Mouse (Mus musculus): ENCODE results near the gene Unc13a. TPM values are rescaled to one million over a fixed set of nuclear protein-coding genes. Genes with fewer than 3 reads are reported as not detected.

Unc13a gene
- polyA plus RNA-seq, 1 experiment: 0.54 TPM

GRCm38 (mm10) chr8:71579476-71579875 is 92.1 kb downstream of the Unc13a start:
- no peak for DNase-seq (ENCODE audit: low read depth in 1 of 2, low spot score in 2 of 2)
- Histone ChIP-seq H3K4me1 (ENCODE audit: control insufficient read depth, insufficient read depth, insufficient read length) (no peaks in the 10 kb centered on the region), H3K4me3 (ENCODE audit: extremely low read depth, insufficient read depth, insufficient read length) (no peak overlapping the region), H3K27me3 (ENCODE audit: control insufficient read depth, insufficient read depth, low read length) (no peaks in the 10 kb centered on the region), H3K36me3 (ENCODE audit: control insufficient read depth, insufficient read depth, low read length) (no peaks in the 10 kb centered on the region), H3K27ac (ENCODE audit: insufficient read depth, low read length) (no peak overlapping the region)
- WGBS: 94% methylated on average over 14 of the region's 14 CpGs
- no peak for TF ChIP-seq CTCF (IDR thresholded peaks at IDR 0.05; ENCODE audit: extremely low read depth, insufficient read depth, insufficient read length, insufficient replicate concordance)
- no peak for TF ChIP-seq POLR2A (IDR thresholded peaks at IDR 0.05; ENCODE audit: low read depth, low read length)

DNA sequence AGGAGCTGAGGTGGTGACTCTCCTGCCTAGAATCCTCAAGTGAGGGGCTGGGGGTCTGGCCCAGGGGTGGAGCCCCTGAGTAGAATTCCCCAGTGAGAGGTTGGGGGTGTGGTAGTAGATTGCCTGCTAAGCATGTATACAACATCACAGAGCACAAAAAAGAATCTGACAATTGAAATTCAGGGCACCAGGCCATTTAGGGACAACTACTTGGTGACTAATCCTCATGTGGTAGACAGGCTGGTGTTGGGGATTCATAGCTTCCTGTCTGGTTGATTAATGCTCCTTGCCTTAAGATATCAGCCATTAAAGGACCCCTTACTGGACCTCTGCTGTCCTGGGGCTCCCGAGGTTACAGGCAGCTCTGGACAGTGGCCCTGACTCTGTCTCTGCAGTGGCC is 92.5 kb downstream of the Unc13a start:
- Histone ChIP-seq H3K4me1 (ENCODE audit: control insufficient read depth, insufficient read depth, insufficient read length) (no peaks in the 10 kb centered on the region), H3K27me3 (ENCODE audit: control insufficient read depth, insufficient read depth, low read length) (no peaks in the 10 kb centered on the region), H3K4me3 (ENCODE audit: extremely low read depth, insufficient read depth, insufficient read length) (no peak overlapping the region), H3K36me3 (ENCODE audit: control insufficient read depth, insufficient read depth, low read length) (no peaks in the 10 kb centered on the region), H3K27ac (ENCODE audit: insufficient read depth, low read length) (no peak overlapping the region)
- 75% methylated on average over 1 of the region's 1 CpGs for WGBS
- TF ChIP-seq POLR2A (IDR thresholded peaks at IDR 0.05; ENCODE audit: low read depth, low read length) (no peak), CTCF (IDR thresholded peaks at IDR 0.05; ENCODE audit: extremely low read depth, insufficient read depth, insufficient read length, insufficient replicate concordance) (no peak)
- DNase-seq (ENCODE audit: low read depth in 1 of 2, low spot score in 2 of 2): no peak

DNA sequence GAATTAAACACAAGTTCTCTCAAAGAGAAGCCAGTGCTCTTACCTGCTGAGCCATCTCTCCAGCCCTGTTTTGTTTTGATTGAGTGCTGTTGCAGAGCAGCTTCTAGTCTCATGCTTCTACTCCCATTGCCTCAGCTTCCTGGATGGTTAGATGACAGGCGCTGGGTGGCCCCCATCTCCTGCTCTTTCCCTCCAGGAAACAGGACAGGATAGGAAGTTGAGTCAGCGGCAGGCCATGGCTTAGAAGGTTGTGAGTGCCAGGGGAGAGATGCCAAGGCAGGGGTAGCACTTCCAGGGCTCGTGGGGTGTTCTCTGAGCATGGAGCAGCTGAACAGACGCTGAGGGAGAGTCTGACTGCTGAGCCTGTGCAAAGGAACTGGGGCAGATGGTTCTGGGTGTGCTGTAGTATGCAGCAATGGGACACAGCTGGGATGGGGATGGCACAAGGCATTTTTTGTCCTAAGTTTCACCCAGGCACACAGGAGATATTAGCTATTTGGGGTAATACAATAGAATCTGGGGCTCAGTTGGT is 93.6 kb downstream of the Unc13a start:
- H3K4me3 ChIP-seq (ENCODE audit: extremely low read depth, insufficient read depth, insufficient read length): no peak overlapping the region
- TF ChIP-seq POLR2A (IDR thresholded peaks at IDR 0.05; ENCODE audit: low read depth, low read length) (no peak), CTCF (IDR thresholded peaks at IDR 0.05; ENCODE audit: extremely low read depth, insufficient read depth, insufficient read length, insufficient replicate concordance) (no peak)
- H3K4me1 ChIP-seq (ENCODE audit: control insufficient read depth, insufficient read depth, insufficient read length): no peaks in the 10 kb centered on the region
- no peaks in the 10 kb centered on the region for H3K36me3 ChIP-seq (ENCODE audit: control insufficient read depth, insufficient read depth, low read length)
- no peaks in the 10 kb centered on the region for H3K27me3 ChIP-seq (ENCODE audit: control insufficient read depth, insufficient read depth, low read length)
- DNase-seq (ENCODE audit: low read depth in 1 of 2, low spot score in 2 of 2): no peak
- no peak overlapping the region for H3K27ac ChIP-seq (ENCODE audit: insufficient read depth, low read length)
- WGBS: 67% methylated on average over 4 of the region's 4 CpGs

DNA sequence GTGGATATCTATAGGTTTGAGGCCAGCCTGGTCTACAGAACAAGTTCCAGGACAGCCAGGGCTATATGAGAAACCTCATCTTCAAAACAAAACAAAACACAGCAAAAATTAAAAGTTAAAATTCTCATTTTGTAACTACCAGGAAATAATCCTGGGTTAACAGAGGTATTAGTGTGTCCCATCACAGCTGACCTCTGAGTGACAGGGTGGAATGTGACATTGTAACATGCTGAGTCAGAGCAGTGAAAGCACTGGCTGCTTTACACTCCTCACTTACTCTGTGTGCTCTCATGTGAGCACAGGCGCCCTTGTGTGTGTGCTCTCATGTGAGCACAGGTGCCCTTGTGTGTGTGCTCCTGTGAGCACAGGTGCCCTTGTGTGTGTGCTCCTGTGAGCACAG is 96.5 kb downstream of the Unc13a start:
- no peaks in the 10 kb centered on the region for H3K36me3 ChIP-seq (ENCODE audit: control insufficient read depth, insufficient read depth, low read length)
- H3K27ac ChIP-seq (ENCODE audit: insufficient read depth, low read length): no peak overlapping the region
- no peaks in the 10 kb centered on the region for H3K27me3 ChIP-seq (ENCODE audit: control insufficient read depth, insufficient read depth, low read length)
- WGBS: 86% methylated on average over 1 of the region's 1 CpGs
- DNase-seq (ENCODE audit: low read depth in 1 of 2, low spot score in 2 of 2): no peak
- H3K4me3 ChIP-seq (ENCODE audit: extremely low read depth, insufficient read depth, insufficient read length): no peak overlapping the region
- no peaks in the 10 kb centered on the region; the same call in 1 of the 2 replicates for H3K4me1 ChIP-seq (ENCODE audit: control insufficient read depth, insufficient read depth, insufficient read length)
- TF ChIP-seq CTCF (IDR thresholded peaks at IDR 0.05; ENCODE audit: extremely low read depth, insufficient read depth, insufficient read length, insufficient replicate concordance) (no peak), POLR2A (IDR thresholded peaks at IDR 0.05; ENCODE audit: low read depth, low read length) (no peak)

GRCm38 (mm10) chr8:71574426-71574825 is 97.1 kb downstream of the Unc13a start:
- Histone ChIP-seq H3K4me1 (ENCODE audit: control insufficient read depth, insufficient read depth, insufficient read length) (peaks cover 2% of the 10 kb centered on the region; the same call in 1 of the 2 replicates), H3K4me3 (ENCODE audit: extremely low read depth, insufficient read depth, insufficient read length) (no peak overlapping the region), H3K27me3 (ENCODE audit: control insufficient read depth, insufficient read depth, low read length) (no peaks in the 10 kb centered on the region), H3K36me3 (ENCODE audit: control insufficient read depth, insufficient read depth, low read length) (no peaks in the 10 kb centered on the region), H3K27ac (ENCODE audit: insufficient read depth, low read length) (no peak overlapping the region)
- no peak for TF ChIP-seq POLR2A (IDR thresholded peaks at IDR 0.05; ENCODE audit: low read depth, low read length)
- no peak for TF ChIP-seq CTCF (IDR thresholded peaks at IDR 0.05; ENCODE audit: extremely low read depth, insufficient read depth, insufficient read length, insufficient replicate concordance)
- WGBS: 84% methylated on average over 7 of the region's 7 CpGs
- no peak for DNase-seq (ENCODE audit: low read depth in 1 of 2, low spot score in 2 of 2)

Other genes with a start within 250 kb of the Unc13a start
- 55.1 and 75.0 TPM in 2 replicates for gene Abhd8, start 208.1 kb downstream of the Unc13a start, polyA plus RNA-seq (2012; rRNA removed)
- 46.4 and 69.8 TPM in 2 replicates for gene Mrpl34, start 206.8 kb downstream of the Unc13a start, polyA plus RNA-seq (2012; rRNA removed)
- gene Dda1, start 202.6 kb downstream of the Unc13a start, polyA plus RNA-seq (2012; rRNA removed): 67.8 and 83.4 TPM in 2 replicates
- 15.1 and 20.2 TPM in 2 replicates for gene Ano8, start 185.8 kb downstream of the Unc13a start, polyA plus RNA-seq (2012; rRNA removed)
- gene Gtpbp3, start 183.7 kb downstream of the Unc13a start, polyA plus RNA-seq (2012; rRNA removed): 26.3 and 33.3 TPM in 2 replicates
- gene Plvap, start 160.0 kb downstream of the Unc13a start, polyA plus RNA-seq (2012; rRNA removed): 383 and 496 TPM in 2 replicates
- gene Ccdc194, start 146.0 kb downstream of the Unc13a start, polyA plus RNA-seq (2012; rRNA removed): 0.08 and 0.11 TPM in 2 replicates
- 371 and 457 TPM in 2 replicates for gene Bst2, start 134.3 kb downstream of the Unc13a start, polyA plus RNA-seq (2012; rRNA removed)
- 89.9 and 119 TPM in 2 replicates for gene Mvb12a, start 128.8 kb downstream of the Unc13a start, polyA plus RNA-seq (2012; rRNA removed)
- 8.5 and 8.9 TPM in 2 replicates for gene Tmem221, start 112.9 kb downstream of the Unc13a start, polyA plus RNA-seq (2012; rRNA removed)
- not detected in 2 replicates for gene Nxnl1, start 105.2 kb downstream of the Unc13a start, polyA plus RNA-seq (2012; rRNA removed)
- gene Slc27a1, start 102.9 kb downstream of the Unc13a start, polyA plus RNA-seq (2012; rRNA removed): 38.2 and 47.0 TPM in 2 replicates
- gene Pgls, start 79.6 kb downstream of the Unc13a start, polyA plus RNA-seq (2012; rRNA removed): 171 and 224 TPM in 2 replicates
- 115 and 173 TPM in 2 replicates for gene Fam129c, start 74.1 kb downstream of the Unc13a start, polyA plus RNA-seq (2012; rRNA removed)
- 159 and 216 TPM in 2 replicates for gene Colgalt1, start 60.8 kb downstream of the Unc13a start, polyA plus RNA-seq (2012; rRNA removed)
- gene Jak3, start 4.5 kb upstream of the Unc13a start, polyA plus RNA-seq (2012; rRNA removed): 62.6 and 81.5 TPM in 2 replicates
- gene Insl3, start 17.5 kb upstream of the Unc13a start, polyA plus RNA-seq (2012; rRNA removed): 52.4 and 70.9 TPM in 2 replicates
- gene B3gnt3, start 30.0 kb upstream of the Unc13a start, polyA plus RNA-seq (2012; rRNA removed): 5.2 and 5.6 TPM in 2 replicates
- gene Fcho1, start 54.0 kb upstream of the Unc13a start, polyA plus RNA-seq (2012; rRNA removed): 247 and 301 TPM in 2 replicates
- 0.31 and 0.36 TPM in 2 replicates for gene Zfp709, start 210.3 kb upstream of the Unc13a start, polyA plus RNA-seq (2012; rRNA removed)
- gene Zfp882, start 236.9 kb upstream of the Unc13a start, polyA plus RNA-seq (2012; rRNA removed): 0.60 and 0.83 TPM in 2 replicates
- gene Zfp617, start 236.9 kb upstream of the Unc13a start, polyA plus RNA-seq (2012; rRNA removed): 0.99 and 1.3 TPM in 2 replicates